Mouse (Mus musculus) layer of hippocampus, adult 18-20 months (tissue): ENCODE data around the gene Fcrla. TPM values are rescaled to one million over a fixed set of nuclear protein-coding genes. Genes with fewer than 3 reads are reported as not detected.

ENCODE experiments used
- DNase-seq, 2 experiments: peaks; one replicate each; pipeline ENCODE4 v3.0.0; 2022; ENCODE audit warnings: low spot score in 2 of 2
- total RNA-seq, 2 experiments: library from RNA; stranded (reverse); gene quantifications; 2 replicates each; pipeline ENCODE4 v1.2.3; 2021

Gene Fcrla
- total RNA-seq, 2 experiments from 2014 or later = not detected

GRCm38 (mm10) chr1:170929245-170929644 lies 1.9 kb upstream of the Fcrla start:
- no peak for DNase-seq

DNA sequence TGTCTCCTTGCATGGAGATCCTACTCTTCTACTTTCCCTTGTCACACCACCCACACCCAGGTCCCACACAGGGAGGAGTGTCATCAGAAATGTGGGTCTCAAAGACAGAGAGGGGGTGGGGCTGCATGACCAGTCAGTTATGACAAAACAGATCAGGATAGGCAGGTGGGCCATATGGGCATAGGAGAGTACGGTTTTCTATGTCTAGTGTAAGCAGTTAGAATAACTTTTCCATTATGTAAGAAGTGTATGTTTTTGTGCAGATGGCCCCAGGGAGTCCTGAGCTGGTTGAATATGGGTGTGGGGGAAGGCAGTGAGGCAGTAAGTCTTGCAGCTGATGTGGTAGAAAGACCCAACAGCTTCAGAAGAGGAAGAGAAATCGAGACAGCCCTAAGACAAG lies 1.1 kb upstream of the Fcrla start:
- no peak for DNase-seq

DNA sequence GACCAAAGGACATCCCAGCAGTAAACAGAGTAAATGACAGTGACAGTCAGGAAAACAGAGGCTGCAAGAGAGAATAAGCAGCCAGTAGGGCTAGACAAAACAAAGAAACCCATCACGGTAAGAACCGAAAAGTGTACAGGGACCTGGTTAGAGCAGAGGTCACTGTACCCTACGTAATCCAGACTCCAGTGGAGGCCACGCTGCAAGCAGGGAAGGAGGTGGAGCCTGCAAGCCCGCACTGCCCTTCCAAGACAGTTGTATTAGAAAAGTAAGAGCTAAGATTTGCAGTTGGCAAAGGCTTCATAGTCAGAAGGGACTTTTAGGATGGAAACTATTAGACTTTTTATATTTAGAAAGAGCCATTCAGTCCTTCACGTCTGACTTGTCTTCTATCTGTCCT lies 442 bp downstream of the Fcrla start:
- no peak for DNase-seq

- DNase-seq = no peak
These were observed 2.9 kb downstream of the Fcrla start for GRCm38 (mm10) chr1:170924485-170924884.

- DNase-seq = no peak
These were observed 8.1 kb downstream of the Fcrla start for GRCm38 (mm10) chr1:170919308-170919707.

GRCm38 (mm10) chr1:170915657-170916056 lies 11.7 kb downstream of the Fcrla start:
- DNase-seq = no peak

DNA sequence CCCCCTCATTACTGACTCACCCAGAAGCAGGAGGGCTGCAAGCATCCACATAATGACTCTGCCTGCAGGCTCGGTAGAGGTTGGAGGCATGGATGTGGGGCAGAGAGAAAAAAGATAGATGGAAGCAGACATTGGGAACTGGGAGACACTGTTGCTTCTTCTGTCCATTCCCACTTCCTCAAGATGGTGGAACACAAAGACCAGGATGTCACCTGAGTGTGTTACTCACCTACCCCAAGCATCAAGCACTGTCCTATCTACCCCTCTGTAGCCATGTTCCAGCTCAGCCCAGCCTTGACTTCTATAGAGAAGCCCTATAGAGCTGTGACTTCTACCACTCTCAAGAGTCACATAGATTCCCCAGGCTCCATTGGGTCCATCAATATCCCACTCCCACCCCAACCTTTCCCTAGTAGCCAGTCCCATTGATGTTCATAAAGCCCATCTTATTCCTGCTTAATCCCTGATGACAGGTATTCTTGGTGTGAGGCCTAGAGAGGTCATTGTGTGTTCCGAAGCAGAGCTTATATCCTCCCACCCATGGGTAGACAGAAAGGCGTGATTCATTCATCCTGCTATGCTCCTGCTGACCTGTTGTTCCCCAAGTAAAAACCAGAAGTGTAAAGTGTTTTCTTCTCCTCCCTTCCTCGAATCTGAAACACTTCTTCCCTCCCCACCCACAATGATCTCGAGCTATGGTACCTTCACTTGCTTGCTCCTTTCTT lies 14.3 kb downstream of the Fcrla start, which contains the start of gene Fcrlb:
Gene Fcrlb, minus strand, starts transcription at position 51 of the 725 bp plus-strand sequence.
- no peak for DNase-seq

DNA sequence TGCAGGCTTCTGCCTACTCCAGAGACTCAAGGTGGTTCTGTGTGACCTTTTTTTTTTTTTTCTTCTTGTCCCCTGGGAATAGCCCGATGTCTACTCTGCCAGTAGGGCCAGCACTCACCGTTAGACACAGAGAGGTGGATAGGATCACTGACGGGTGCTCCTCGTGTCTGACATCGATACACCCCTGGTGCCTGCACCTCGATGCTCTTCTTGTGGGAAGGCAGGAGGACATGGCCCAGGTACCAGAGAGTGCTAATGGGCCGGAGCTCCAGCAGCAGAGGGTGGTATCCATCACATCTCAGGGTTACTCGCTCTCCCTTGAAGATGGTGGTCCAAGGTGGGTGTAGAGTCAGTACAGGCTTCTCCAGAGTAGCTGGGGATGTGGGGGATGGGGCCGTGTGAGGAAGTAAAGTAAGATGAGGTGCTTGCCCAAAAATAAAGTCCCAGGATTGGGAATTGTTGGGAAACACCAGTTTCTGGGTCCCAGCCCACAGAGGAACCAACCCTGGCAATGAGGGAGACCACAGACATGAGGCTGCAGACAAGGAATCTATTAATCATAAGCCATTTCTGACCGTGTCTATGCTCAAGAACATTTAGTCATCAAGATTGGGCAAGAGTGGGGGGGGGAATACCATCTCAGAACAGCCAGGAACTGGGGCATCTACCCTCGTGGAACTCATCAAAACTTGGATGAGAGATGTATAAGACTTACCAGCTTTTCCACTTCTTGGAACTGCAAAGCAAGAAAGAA lies 15.3 kb downstream of the Fcrla start:
- no peak for DNase-seq

DNA sequence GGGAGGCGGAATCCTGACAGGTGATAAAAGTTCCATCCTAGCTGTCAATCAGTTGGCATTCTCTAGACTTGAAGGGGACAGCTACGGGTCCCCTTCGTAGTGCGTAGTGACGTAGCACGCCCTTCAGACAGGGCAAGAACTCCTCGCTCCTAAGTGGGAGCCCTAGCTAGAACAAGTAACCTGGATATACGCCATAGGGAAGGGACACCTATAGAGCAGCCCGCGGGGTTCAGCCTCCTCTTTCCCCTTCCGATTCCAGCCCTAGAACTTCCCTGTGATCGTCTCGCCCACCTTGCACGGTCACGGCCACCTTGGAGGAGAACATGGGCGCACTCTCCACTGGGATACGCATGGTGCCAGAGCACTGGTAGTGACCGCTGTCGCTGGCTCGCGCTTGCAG lies 19.0 kb downstream of the Fcrla start:
- DNase-seq = no peak

- peak in 1 of 2 experiments; percentile 30 for DNase-seq
These were observed 19.8 kb downstream of the Fcrla start for GRCm38 (mm10) chr1:170907456-170908191.

DNA sequence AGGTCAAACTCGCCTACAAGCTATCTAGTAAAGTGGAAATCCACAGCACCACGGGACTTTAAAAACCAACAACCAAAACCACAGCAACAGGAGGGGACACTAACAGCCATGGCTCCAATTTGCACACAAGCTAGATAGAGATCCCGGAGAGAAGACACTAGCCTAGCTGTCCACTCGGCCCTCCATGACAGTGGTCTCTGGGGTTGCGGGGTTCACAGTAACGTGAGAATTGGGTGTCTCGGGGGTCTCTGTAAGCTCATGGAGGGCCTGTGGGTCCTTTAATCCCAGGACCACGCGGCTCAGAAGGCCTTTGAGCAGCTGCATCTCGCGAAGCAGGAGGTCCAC lies 20.3 kb downstream of the Fcrla start:
- DNase-seq = no peak

DNA sequence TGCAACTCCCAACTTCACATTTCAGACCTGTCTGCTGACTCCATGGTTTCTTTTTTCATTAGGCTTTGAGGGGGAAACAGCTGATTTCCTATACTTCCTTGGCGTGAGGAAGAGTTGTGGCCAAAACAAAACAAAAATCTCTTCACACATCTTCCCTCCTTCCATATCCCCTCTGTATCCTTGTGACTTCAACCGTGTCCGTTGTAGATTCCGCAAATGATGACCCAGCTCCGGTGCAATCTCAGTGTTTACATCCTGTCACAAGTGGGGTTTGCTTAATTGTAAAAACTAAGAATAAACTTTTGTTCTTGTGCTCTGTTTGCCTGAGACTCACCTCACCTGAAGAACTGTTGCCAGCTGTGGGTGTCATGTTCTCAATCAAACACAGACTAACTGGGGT lies 23.9 kb downstream of the Fcrla start:
- no peak for DNase-seq

DNA sequence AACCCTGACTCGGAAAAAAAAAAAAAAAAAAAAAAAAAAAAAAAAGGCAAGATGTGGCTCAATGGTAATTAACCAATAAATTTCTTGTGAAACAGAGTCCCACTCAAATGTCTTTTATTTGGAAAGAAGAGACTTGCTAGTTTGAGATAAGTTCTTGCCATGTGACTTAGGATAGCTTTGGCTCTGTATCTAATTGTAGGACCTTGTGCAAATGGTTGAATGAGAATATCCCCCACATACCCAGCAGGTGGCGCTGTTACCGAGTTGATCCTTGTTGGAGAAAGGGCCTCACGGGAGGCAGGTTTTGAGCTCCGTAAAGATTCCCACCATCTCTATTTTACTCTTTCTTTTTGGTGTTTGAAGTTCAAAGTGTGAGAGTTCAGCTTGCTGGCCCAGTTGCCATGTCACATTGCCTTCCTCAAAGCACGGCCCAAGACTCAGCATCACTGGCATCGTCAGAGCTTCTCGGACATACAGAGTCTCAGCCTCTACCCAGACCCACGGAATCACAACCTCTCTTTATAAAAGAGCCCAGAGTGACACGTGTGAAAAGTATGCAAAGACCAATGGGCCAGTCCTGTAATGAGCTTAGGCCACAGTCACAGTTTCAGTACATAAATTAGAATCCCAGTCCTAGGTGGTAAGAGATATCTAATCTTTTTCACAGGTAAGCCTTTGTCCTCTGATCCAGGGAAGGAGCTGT lies 25.7 kb downstream of the Fcrla start:
- peak; percentile 61 to 88 for DNase-seq

DNA sequence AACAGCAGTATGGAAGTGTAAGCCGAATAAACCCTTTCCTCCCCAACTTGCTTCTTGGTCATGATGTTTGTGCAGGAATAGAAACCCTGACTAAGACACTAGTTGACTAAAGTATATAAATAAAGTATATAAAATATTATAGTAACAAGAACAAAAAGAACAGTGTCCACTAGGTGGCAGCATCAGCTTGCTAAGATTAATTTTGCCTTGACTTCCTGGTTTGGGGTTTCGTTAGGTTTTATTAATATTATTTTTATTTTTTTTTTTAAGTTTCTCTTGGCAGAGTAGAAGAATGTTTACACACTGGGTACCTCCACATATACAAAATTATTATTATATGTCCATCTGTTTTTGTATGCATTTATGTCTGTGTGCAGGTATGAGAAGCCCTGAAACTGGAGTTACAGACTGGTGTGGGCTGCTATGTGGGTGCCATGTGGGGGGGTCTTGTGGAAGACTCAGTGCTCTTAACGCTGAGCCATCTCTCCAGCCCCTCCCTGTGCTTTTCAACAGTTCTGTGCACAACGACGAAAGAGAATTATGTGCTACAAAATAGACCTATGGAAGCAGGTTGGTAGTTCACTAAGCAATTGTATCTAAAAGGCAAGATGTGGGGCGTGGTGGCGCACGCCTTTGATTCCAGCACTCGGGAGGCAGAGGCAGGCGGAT lies 26.4 kb downstream of the Fcrla start:
- DNase-seq = peak in 1 of 2 experiments; percentile 83

GRCm38 (mm10) chr1:170898413-170899075 lies 28.8 kb downstream of the Fcrla start:
- DNase-seq = no peak

- no peak for DNase-seq
These were observed 30.6 kb downstream of the Fcrla start for GRCm38 (mm10) chr1:170896651-170897281.

- DNase-seq = peak in 1 of 2 experiments; percentile 65
These were observed 32.5 kb downstream of the Fcrla start for GRCm38 (mm10) chr1:170894603-170895602.

DNA sequence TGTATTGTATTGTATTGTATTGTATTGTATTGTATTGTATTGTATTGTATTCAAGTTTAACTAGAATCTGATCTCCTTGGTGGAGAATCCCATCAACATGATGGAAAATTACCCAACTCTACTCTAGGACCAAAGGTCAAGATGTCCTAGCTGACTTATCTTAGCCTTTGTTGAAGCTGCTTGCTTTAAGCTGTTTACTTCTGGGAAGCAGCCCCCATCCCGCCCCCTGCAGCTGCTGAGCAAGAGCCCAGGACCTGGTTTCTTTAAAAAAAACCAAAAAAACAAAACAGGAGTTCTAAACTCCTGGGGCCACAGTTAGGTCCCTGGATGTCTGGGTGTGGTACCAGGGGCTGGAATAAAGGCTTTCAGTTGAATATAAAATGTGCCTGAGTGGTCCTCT lies 35.1 kb downstream of the Fcrla start:
- no peak for DNase-seq

- DNase-seq = no peak
These were observed 35.7 kb downstream of the Fcrla start for GRCm38 (mm10) chr1:170891646-170892045.
